Mouse (Mus musculus): ENCODE measurements around the gene Fjx1. TPM values are rescaled to one million over a fixed set of nuclear protein-coding genes. Genes with fewer than 3 reads are reported as not detected.
A peak's percentile ranks its signal among the peaks of the same experiment; 100 is the strongest.

The Fjx1 gene
- polyA plus RNA-seq (2012; rRNA removed): 3.4 and 3.7 TPM in 2 replicates

DNA sequence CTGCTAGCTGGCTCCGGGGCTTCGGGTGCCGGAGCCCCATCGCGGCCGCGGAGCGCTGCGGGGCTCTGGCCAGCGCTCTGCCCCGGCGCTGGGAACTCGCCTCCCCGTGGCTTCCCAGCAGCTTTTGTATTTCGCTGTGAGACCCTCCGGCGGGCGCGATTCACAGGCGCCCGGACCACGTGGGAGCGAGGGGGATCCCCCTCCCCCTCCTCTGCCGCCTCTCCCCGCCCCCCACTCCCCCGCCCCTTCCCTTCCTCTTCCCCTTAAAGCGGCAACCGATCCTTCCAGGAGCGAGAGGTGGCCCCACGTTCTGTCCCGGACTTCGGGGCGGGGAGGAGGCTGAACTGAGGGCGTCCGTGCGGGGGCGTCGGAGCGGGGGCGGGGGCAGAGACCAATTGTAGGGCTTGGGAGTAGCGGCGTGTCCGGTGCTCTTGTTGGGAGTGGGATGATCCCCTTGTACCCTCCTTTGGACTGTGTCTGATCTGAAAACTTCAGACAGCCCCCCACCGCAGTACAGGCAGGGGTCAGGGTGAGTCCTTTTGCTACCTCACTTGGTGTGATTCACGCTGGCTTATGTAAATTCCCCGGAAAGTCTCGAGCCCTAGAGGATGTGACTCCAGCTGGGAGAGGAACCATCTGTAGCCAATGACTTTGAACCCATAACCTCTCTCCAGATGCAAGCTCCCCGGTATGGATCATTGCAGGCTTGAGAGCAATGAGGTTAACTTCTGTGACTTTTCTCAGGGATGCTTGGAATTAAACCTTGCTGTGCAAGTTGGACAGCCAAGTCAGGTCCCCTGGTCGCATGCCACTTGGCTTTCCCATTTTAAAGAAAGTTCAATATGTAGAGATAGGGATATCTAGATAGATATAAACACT is at the start of gene Fjx1:
Fjx1 (minus strand) TSS at position 829 of the 879 bp plus-strand sequence.
- no peaks in the 10 kb centered on the region for H3K36me3 ChIP-seq (ENCODE audit: control insufficient read depth, insufficient read depth, low read length)
- TF ChIP-seq CTCF (conservative IDR thresholded peaks at IDR 0.05; ENCODE audit: insufficient read depth, insufficient read length, low read depth, low read length): no peak
- H3K27me3 ChIP-seq (replicated peaks; ENCODE audit: control insufficient read depth, insufficient read depth, low read length): no peaks in the 10 kb centered on the region
- H3K4me3 ChIP-seq (ENCODE audit: insufficient read depth, low read depth, low read length): peak within 1 kb of the TSS; percentile 55
- peak; percentile 43 for DNase-seq
- 2% methylated on average over 49 of the region's 49 CpGs for WGBS
- H3K4me1 ChIP-seq (ENCODE audit: control insufficient read depth, insufficient read depth, low read length): peaks cover 4% of the 10 kb centered on the region; the same call in 1 of the 2 replicates
- H3K27ac ChIP-seq (ENCODE audit: insufficient read depth, low read depth, low read length): no peak within 1 kb of the TSS

DNA sequence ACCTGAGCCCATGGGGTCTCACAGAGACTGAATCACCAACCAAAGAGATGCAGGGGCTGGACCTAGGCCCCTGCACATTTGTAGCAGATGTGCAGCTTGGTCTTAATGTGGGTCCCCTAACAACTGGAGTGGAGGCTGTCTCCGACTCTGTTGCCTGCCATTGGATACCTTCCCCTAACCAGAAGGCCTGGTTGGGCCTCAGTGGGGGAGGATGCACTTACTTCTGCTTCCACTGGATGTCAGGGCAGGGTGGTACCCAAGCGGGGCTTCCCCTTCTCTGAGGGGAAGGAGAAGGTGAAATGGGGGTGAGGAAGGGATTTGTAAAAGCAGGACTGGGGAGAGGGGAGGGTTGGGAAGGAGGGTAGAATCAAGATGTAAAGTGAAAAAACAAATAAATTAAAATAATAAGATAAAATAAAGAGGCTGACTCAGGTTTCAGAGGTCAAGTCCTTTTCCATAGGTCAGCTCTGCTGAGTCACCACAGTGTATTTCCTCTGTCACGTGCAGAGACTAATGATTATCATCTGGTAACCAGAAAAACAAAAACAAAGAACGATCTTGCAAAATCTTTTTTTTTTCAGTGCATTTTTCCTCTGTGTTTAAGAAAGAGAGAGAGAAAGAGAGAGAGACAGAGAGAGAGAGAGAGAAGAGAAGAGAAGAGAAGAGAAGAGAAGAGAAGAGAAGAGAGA is 47.8 kb upstream of the Fjx1 start:
- H3K27ac ChIP-seq (ENCODE audit: insufficient read depth, low read depth, low read length): no peak overlapping the region
- 36% methylated on average over 4 of the region's 4 CpGs for WGBS
- no peaks in the 10 kb centered on the region for H3K27me3 ChIP-seq (replicated peaks; ENCODE audit: control insufficient read depth, insufficient read depth, low read length)
- H3K4me1 ChIP-seq (ENCODE audit: control insufficient read depth, insufficient read depth, low read length): peaks cover 3% of the 10 kb centered on the region; the same call in 1 of the 2 replicates
- TF ChIP-seq CTCF (conservative IDR thresholded peaks at IDR 0.05; ENCODE audit: insufficient read depth, insufficient read length, low read depth, low read length) (no peak), POLR2A (IDR thresholded peaks at IDR 0.05; ENCODE audit: low read depth, low read length) (no peak)
- DNase-seq: no peak
- no peaks in the 10 kb centered on the region for H3K36me3 ChIP-seq (ENCODE audit: control insufficient read depth, insufficient read depth, low read length)
- H3K4me3 ChIP-seq (ENCODE audit: insufficient read depth, low read depth, low read length): no peak overlapping the region

DNA sequence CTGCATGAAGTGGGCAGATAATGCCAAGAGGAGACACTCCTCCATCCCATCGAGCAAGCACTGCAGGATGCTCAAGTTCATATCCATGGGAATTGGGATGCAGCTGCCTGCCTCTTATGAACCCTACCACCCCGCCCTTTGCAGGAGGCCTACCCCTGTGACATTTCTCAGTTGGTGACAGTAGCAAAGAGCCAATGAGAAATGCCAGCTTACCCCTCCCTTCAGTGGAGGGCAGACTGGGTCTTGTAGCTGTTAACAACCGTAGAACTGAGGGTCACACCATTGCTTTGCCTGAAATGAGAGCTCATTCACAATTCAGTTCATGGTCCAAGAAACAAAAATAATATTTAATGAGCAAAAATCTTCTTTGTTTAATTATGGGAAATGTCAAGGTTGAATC is 28.4 kb upstream of the Fjx1 start:
- TF ChIP-seq POLR2A (IDR thresholded peaks at IDR 0.05; ENCODE audit: low read depth, low read length) (no peak), CTCF (conservative IDR thresholded peaks at IDR 0.05; ENCODE audit: insufficient read depth, insufficient read length, low read depth, low read length) (no peak)
- no peaks in the 10 kb centered on the region for H3K4me1 ChIP-seq (ENCODE audit: control insufficient read depth, insufficient read depth, low read length)
- H3K4me3 ChIP-seq (ENCODE audit: insufficient read depth, low read depth, low read length): no peak overlapping the region
- H3K36me3 ChIP-seq (ENCODE audit: control insufficient read depth, insufficient read depth, low read length): no peaks in the 10 kb centered on the region
- no peak for DNase-seq
- no peaks in the 10 kb centered on the region for H3K27me3 ChIP-seq (replicated peaks; ENCODE audit: control insufficient read depth, insufficient read depth, low read length)
- H3K27ac ChIP-seq (ENCODE audit: insufficient read depth, low read depth, low read length): no peak overlapping the region
- 62% methylated on average over 3 of the region's 3 CpGs for WGBS

DNA sequence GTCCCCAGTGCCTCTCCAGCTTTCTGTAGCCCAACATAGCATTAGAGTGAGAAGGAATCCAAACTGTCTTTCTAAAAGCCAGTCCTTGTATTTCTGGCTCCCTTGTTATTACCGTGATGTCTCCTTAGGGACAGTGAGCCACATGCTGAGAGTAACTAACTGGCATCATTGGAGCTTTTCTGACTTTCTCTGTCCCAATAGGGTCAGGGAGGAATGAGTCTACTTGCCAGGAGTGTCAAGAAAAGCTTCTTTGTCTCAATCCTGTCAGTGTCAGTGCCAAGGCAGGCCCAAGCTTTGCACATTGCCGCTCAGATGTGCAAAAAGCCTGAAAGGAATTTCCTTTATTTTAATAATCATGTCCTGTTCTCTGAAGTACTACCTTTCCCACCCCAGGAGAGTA is 23.8 kb upstream of the Fjx1 start:
- Histone ChIP-seq H3K27ac (ENCODE audit: insufficient read depth, low read depth, low read length) (no peak overlapping the region), H3K36me3 (ENCODE audit: control insufficient read depth, insufficient read depth, low read length) (no peaks in the 10 kb centered on the region), H3K27me3 (replicated peaks; ENCODE audit: control insufficient read depth, insufficient read depth, low read length) (no peaks in the 10 kb centered on the region), H3K4me3 (ENCODE audit: insufficient read depth, low read depth, low read length) (no peak overlapping the region), H3K4me1 (ENCODE audit: control insufficient read depth, insufficient read depth, low read length) (no peaks in the 10 kb centered on the region)
- WGBS: 81% methylated on average over 2 of the region's 2 CpGs
- TF ChIP-seq POLR2A (IDR thresholded peaks at IDR 0.05; ENCODE audit: low read depth, low read length) (no peak), CTCF (conservative IDR thresholded peaks at IDR 0.05; ENCODE audit: insufficient read depth, insufficient read length, low read depth, low read length) (no peak)
- DNase-seq: no peak

DNA sequence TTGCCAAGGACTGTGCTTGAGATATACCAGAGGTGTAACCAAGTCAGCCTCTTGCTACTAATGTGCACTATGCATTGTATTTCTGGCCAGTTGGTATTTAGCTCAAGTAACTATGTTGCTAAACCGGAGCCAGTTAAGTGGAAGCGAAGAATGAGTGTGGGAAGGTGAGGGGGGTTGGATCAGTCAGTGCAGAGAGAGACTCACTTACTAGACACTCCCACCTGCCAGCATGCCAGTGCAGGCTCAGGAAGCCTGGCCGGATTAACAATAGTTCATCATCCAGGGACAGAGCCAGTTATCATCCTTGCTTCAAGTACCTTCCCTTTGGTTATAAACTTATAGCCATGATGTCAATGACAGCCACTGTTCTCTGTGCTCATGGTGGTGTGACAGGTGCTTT is 16.3 kb upstream of the Fjx1 start:
- H3K36me3 ChIP-seq (ENCODE audit: control insufficient read depth, insufficient read depth, low read length): no peaks in the 10 kb centered on the region
- no peaks in the 10 kb centered on the region for H3K27me3 ChIP-seq (replicated peaks; ENCODE audit: control insufficient read depth, insufficient read depth, low read length)
- H3K27ac ChIP-seq (ENCODE audit: insufficient read depth, low read depth, low read length): no peak overlapping the region
- H3K4me3 ChIP-seq (ENCODE audit: insufficient read depth, low read depth, low read length): no peak overlapping the region
- TF ChIP-seq POLR2A (IDR thresholded peaks at IDR 0.05; ENCODE audit: low read depth, low read length) (no peak), CTCF (conservative IDR thresholded peaks at IDR 0.05; ENCODE audit: insufficient read depth, insufficient read length, low read depth, low read length) (no peak)
- 72% methylated on average over 3 of the region's 3 CpGs for WGBS
- no peaks in the 10 kb centered on the region for H3K4me1 ChIP-seq (ENCODE audit: control insufficient read depth, insufficient read depth, low read length)
- DNase-seq: no peak

DNA sequence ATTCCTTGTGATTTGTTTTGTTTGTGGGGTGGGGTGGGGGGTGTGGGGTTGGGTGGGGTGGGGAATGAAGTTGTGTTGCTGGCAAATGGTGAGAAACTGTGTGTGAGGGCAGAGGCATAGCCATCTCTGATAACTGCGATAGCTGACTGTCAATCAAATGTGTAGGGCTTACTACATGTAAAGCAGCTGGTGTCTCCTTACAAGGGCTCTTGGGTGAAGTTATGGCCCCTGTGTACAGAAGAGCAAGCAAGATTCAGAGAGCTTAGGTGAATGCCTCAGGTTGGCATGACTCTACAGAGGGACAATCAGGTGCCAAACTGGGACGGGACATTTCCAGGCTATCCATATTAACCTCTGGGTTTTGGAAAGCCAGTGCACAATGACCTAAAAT is 12.0 kb upstream of the Fjx1 start:
- no peaks in the 10 kb centered on the region for H3K36me3 ChIP-seq (ENCODE audit: control insufficient read depth, insufficient read depth, low read length)
- 86% methylated on average over 2 of the region's 2 CpGs for WGBS
- H3K27me3 ChIP-seq (replicated peaks; ENCODE audit: control insufficient read depth, insufficient read depth, low read length): no peaks in the 10 kb centered on the region
- DNase-seq: no peak
- no peak overlapping the region for H3K4me3 ChIP-seq (ENCODE audit: insufficient read depth, low read depth, low read length)
- no peak for TF ChIP-seq CTCF (conservative IDR thresholded peaks at IDR 0.05; ENCODE audit: insufficient read depth, insufficient read length, low read depth, low read length)
- TF ChIP-seq POLR2A (IDR thresholded peaks at IDR 0.05; ENCODE audit: low read depth, low read length): no peak
- no peak overlapping the region for H3K27ac ChIP-seq (ENCODE audit: insufficient read depth, low read depth, low read length)
- H3K4me1 ChIP-seq (ENCODE audit: control insufficient read depth, insufficient read depth, low read length): no peaks in the 10 kb centered on the region
